Mouse (Mus musculus) embryonic fibroblast, embryonic 13.5 days (primary cell): ENCODE measurements at regions not wholly inside any gene's neighbourhood (a gene's known extent, or its start where the extent isn't known, plus 50 kb on each side); places are given as distances from the start of the nearest gene placed in this dataset.

ENCODE experiments used
- CTCF ChIP-seq: IDR thresholded peaks from 2 replicates; pipeline ENCODE4 v1.5.1; 2011; ENCODE audit warnings: mild to moderate bottlenecking, control low read depth, low read length, moderate library complexity, borderline replicate concordance; ENCODE audit not compliant: insufficient read depth
- POLR2A ChIP-seq: IDR thresholded peaks from 2 replicates; pipeline ENCODE4 v1.6.1; 2011; ENCODE audit warnings: low read depth, mild to moderate bottlenecking, control low read depth, low read length, moderate library complexity

- TF ChIP-seq POLR2A (no peak), CTCF (no peak)
Measured at GRCm38 (mm10) chr3:52832421-52832820, 184.6 kb downstream of the Cog6 start.
